Mouse (Mus musculus) spleen, postnatal 10 days (tissue): ENCODE measurements around the gene Mid1.
A peak's percentile ranks its signal among the peaks of the same experiment; 100 is the strongest.

Experiments used
- DNase-seq, 2 experiments: peaks; one replicate each; pipeline ENCODE4 v3.0.0; 2021 to 2022; ENCODE audit warnings: low spot score in 2 of 2

Mid1 gene

DNA sequence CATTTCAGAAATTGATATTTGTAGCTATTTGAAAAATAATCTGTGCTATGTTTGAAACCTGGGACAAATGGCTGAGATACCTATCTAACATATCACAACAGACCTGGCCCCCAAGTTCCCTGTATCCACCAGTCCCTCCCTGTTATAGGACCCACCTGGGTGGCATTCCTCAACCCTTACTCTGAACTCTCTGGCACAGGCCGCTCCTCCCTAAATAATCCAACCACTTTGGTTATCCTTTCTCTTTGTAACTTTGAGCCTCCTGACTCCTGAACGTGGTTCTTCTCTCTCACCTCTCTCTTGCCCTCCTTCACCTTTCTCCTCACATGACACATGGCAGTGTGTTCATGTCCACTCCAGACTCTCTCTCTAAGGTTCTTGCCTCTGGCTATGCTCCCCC lies 287.1 kb downstream of the Mid1 start:
- DNase-seq: peak in 1 of 2 experiments; percentile 2

DNA sequence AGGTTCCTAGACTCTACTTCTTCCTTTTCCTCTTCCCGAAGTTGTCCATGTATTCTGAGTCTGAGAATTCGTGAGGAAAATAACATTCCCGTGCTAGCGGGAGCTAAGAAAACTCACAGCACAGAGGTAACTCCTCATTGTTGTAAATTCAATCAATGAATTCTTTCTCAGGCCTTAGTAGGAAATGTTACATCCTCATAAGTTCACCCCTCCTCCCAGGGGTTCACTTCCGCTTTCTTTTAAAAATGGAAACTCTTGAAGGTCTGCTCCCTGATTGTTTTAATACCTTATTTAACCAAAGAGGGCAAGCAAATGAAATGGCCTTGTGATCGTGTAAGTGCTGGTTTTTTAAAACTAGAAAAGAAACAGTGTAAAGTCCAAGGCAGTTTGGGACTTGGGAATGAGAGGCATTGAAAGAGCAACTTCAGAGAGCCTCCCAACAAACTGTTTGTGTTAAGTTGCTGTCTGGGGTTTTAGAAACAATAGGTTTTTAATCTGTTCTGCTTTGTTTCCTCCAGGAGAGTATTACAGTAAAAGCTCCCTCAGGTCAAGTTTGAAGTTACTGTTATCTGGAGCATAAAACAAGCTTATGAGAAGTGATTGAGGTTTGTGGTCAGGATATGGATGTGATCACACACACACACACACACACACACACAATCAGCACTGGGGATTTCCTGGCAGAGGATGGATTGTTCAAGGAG lies 287.9 kb downstream of the Mid1 start:
- DNase-seq: peak in 1 of 2 experiments; percentile 14

DNA sequence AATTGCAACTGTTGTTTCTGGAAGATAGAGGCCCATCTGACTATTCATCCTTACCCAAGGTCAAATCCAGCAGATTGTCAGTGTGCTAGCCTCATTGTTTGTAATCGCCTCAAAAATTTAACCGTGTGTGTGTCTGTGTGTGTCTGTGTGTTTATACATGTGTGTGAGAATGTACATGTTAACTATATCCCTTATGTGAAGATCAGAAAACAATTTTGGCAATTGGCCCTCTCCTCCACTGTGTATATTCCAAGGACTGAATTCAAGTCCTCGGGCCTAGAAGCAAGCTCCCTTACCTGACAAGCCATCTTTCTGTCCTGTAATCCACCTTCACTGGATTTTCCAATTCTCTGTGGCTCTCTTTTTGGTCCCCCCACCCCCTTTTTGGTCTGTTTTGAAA lies 288.8 kb downstream of the Mid1 start:
- peak in 1 of 2 experiments; percentile 19 for DNase-seq

DNA sequence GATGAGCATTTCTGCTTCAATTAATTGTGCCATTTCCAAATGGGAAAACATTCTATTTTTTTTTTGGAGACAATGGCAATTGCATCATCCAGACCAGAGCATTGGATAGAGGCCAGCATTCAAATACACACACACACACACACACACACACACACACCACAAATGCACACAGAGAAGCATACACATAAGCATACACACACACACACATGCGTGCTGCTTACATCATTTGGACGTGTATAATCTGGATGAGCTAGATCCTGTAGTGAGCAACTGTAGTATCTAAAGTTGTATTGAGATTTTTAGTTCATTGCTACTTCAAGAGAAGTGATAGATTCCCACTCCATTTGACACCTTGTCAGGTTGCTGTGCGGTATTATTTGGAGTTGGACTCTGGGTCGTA lies 289.5 kb downstream of the Mid1 start:
- peak in 1 of 2 experiments; percentile 6 for DNase-seq

DNA sequence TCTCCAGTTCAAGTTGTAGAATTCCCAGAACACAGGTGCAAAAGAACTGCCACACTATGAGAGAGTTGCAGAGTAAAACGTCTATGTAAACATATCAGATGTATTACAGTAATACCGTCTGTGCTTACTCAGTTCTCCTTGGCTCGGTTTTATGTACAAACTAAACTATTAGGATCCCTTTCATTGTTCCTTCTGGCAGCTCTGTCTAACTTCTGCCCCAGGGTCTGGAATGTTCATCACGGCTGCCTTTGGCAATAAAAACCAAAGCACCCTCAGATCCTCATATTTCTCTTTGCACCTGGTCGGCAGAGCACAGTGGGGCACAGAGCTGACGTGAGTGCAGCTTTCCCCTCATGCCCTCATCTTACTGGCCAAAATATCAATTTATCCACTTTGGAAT lies 290.0 kb downstream of the Mid1 start:
- DNase-seq: peak in 1 of 2 experiments; percentile 19

DNA sequence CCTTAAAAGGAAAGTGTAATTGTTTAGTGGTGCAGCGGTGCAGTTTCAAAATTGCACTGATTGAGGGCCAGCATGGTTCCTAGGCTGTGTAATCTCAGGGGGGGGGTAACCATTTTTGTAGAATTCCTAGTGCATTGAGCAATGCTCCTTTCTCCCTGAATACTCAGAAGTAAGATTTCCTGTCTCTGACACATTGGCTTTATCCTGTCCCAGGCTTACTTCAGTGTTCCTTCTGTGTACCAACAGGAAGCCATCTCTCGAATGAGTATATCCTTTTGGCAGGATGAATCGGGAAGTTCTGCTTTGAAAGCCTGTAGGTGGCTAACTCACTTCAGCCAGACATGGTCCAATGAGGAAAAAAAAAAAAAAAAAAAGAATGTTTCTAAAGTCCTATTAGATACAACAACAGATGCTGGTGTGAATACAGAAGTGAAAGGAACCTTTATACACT lies 290.7 kb downstream of the Mid1 start:
- peak in 1 of 2 experiments; percentile 31 for DNase-seq

DNA sequence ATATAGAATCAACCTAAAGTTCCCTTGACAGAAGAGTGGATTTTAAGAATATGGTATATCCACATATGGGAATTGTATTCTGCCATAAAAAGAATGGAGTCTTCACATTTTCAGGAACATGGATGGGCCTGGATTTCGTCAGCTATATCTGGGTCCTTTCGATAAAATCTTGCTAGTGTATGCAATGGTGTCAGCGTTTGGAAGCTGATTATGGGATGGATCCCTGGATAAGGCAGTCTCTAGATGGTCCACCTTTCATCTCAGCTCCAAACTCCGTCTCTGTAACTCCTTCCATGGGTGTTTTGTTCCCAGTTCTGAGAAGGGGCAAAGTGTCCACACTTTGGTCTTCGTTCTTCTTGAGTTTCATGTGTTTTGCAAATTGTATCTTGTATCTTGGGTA lies 291.3 kb downstream of the Mid1 start:
- peak in 1 of 2 experiments; percentile 6 for DNase-seq

DNA sequence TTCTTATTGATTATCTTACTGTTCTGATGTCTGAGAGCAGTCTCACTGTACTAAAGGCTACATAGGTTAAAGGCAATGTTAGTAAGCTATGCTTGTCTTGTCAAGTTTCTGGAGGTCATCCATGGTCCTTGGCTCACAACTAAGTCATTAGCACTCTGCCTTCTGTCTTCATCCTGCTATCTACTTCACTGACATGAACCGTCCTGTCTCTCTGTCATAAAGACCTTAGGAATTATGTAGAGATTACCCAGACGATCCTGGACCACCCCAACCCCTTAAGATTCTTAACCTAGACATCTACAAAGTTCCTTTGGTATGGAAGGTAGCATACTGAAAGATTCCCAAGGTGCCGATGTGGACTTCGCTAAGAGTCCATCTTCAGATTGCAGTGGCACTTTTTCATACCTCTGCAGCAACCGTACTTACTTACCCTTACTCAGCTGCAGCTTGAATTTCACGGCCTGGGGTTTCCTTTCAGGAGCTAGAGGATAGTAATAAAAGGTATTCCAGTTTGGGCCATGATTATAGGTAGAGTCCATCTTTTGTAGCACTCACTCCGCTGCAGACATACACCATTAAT lies 292.9 kb downstream of the Mid1 start:
- peak in 1 of 2 experiments; percentile 29 for DNase-seq

DNA sequence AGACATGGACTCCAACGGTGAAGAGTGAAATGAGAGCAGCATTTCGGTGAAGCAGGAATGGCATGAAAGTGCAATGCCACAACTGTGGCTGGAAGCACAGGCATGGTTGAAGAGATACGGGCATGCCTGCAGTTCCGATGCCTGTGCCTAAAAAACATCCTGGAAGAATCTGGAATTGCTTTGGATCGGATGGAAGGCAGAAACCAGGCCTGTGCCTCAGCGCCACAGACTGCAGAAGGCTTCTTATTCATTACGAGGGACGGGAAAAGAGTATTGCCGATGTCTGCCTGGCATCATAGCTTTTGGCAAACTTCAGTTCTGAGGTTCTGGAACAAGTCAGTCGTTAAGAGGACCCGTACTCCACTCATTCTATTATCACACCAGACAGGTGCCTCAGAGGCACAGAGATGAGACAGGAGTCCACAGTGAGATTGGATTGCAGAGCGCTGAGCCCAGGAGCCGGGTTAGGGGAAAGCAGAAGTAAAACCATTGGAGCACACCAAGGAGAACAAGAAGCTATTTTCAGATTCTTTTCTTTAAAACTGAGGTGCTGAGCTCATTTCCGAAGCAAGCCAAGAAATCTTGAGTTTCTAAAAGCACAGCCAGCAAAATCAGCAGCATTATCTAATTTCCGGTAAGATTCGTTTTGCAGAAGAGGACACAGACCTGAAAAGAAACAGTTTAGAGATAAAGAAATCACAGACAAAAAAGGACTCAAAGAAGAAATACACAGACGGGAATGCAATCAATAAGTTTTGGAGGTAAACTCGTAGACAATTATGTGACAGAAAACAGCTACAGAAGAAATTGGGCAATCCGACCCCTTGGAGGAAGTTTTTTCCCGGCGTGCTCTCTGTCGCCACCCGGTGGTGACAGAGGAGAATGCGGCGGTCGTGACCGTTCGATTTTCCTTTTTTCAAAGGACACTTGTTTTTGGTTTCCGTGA lies 293.7 kb downstream of the Mid1 start:
- DNase-seq: peak; percentile 75 to 77

DNA sequence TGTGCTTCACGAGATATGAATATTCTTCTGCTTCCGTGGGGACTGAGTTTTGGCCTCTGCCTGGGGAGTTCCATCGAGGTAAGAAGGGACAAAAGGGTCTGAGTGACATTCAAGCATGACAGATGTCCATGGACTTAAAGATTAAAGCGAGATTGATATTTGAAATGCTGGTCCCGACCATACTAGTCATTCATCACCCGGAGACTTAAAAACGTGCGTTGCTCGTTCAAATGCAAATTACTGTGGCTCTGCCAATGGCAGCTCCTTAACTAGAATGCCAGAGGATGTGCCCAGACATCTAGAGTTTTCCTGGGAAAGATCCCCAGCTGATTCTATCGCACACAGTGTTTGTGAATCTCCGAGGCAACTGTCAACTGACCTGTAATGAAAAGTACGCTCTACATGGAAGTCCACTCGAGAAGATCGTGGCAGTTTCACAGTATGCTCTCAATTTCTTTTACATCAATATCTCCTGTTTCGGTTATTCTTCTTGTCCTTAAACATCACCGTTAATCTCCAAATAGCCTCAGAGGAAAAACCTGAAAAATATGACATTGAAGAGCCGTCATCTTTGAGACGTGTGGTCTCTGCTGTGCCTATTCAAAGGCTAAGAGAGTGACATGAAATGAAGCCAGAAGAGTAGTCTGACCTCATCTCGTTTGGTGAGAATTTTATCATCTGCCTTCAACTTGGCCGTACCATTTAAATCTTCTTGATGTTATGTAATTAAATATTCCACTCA lies 294.6 kb downstream of the Mid1 start:
- peak in 1 of 2 experiments; percentile 35 for DNase-seq

DNA sequence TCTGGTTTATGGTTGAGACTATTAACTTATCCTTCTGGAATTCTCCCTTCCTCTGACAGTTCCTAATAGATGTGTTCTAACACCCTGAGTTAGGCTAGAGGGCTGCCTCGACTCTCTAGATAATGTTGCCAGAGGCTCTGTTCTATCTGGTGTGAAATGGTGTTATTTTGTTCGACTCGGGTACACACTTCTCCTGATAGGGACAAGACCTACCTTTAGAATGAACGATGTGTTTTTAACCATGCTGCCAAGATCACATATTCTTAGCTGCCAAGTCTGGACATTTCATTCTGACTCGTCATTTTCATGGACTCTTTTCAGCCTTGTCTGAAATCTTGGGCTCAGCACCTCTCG lies 295.2 kb downstream of the Mid1 start:
- peak in 1 of 2 experiments; percentile 15 for DNase-seq

DNA sequence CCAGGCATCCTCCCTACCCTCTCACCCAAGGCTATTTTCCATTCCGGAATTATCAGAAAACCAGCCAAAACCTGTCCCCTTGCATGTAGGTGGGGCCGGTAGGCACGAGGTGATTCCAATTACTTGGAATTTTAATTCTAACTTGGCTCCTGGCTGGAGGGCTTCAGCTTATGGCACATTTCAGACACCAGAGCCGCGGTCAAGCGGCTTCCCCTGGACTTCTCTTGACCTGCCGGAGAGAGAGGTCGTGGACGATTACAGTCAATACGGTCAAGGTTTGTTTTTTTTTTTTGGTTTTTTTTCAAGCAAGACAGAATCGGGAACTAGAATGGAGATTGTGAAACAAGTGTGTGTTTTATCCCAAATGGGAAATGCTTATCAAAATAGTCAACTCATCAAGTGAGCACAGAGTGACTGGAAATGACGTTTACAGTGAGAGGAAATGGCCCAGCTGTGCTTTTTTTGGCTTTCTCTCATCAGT lies 295.9 kb downstream of the Mid1 start:
- DNase-seq: peak in 1 of 2 experiments; percentile 16

DNA sequence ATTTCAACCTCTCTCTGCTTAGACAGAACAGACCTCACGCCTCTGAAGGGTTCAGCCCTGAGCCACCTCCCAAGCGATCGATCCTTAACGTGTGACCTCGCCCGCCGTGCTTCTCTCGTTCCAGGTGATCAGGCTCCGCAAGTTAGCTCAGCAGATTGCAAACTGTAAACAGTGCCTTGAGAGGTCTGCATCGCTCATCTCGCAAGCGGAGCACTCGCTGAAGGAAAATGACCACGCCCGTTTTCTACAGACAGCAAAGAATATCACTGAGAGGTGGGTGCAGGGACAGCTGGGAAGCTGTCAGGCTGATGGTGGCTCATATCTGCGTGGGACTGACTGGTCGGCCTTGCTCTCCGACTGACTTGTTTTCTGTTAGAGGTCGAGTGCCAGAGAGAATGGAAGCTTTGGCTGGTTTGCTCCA lies 296.8 kb downstream of the Mid1 start:
- DNase-seq: peak; percentile 24 to 43

DNA sequence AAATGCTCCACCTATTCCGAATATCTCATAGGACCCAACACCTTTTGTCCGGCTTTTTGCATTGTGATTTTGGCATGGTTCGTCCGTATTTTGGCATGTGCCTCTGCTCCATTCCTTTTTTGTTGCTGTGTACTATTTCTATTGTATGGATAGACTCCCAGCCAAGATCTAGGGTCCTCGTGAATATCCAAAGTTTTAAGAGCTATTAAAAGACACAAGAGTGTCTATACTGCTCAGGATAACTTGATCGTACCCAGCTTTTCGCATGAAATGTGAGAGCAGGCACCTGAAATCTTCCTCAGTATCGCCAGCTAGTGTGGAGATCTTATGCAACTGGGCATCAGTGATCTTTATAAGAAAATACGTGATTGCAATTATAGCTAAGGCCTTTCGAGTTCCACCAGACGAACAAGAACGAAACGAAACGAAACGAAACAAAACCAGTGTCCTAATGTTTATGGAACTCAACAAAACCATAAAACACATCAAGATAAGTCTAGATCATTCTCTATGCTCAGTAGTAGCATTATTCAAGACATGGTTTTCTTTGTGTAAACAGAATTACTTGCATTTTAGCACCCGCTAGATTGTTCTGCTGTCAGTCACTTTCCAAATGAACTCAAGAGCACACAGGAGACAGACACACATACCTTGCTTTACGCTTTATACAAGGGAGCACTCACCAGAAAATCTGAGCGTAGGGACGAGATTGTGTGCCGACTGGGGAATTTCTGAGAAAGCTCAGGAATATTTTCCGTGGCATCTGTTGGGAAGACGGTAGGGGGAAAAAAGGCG lies 297.8 kb downstream of the Mid1 start:
- DNase-seq: peak in 1 of 2 experiments; percentile 5

DNA sequence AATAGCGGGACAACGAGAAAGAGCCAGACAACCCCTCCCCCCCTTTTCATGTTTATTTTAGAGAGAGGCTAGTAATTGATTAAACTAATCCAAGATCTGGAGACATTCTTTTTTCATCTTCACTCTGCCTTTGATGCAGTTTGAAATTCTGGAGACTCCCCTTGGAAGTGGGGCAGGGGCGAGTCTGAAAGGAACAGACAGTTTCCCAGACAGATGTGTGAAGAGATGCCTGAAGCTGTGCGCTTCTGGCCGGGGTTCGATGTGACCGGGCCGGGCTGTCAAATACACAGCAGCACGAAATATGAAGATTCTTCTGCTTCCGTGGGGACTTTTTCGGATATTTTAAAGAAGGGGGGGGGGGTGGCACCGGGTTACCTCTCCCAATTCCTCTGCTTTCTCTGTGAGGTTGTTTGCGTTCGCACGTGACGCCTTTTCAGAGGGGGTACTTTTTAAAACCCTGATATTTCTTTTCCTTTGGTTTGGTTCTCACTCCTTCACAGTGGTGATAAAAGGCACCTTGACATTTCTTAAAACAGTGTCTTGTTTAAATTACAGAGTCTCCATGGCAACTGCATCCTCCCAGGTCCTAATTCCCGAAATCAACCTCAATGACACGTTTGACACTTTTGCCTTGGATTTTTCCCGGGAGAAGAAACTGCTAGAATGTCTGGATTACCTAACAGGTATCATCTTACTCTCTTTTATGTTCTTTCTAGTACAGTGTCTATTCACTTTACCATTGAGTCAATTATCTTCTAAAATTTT lies 298.6 kb downstream of the Mid1 start:
- peak in 1 of 2 experiments; percentile 11 for DNase-seq

DNA sequence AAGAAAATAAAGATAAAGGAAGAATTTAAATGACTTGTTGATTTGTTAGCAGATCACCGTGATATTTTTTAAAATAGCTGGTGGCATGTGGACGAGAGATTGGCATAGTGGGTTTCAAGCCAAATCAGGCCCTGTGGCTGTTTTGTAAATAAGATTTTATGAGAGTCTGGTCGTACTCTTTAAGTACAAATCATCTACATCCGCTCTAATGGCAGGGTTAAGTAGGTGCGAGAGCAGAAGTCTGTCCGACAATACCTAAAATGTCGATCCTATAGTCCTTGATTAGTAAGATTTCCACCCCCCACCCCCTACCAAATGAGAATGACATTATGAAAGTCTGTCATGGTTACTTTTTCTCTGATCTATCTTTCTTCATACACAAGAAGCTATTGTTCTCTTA lies 299.3 kb downstream of the Mid1 start:
- DNase-seq: peak in 1 of 2 experiments; percentile 4

DNA sequence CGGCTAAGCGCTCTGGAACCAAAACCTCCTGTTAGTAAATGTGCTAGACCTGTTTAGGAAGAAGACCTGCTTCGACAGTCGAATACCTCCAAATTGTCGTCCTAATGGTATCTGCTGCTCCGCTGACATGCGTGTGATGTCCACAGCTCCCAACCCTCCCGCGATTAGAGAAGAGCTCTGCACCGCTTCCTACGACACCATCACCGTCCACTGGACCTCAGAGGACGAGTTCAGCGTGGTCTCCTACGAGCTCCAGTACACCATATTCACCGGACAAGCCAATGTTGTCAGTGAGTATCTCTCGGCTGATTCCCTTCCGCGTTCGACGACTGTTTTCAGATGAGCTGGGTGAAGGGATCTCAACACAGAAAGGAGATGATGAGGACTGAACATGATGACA lies 299.9 kb downstream of the Mid1 start:
- DNase-seq: peak in 1 of 2 experiments; percentile 27

DNA sequence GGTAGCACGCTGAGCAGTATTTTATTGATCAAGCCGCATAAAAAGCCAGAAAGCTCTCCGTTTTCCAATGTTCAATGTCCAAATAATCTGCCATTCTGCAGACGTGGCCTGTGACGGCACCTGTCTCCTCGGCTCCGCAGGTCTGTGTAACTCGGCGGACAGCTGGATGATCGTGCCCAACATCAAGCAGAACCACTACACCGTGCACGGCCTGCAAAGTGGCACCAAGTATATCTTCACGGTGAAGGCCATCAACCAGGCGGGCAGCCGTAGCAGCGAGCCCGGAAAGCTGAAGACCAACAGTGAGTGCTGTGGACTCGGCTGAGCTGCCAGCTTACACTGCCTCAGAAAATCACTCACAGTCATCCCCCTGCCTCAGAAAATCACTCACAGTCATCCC lies 300.8 kb downstream of the Mid1 start:
- peak; percentile 42 to 52 for DNase-seq

DNA sequence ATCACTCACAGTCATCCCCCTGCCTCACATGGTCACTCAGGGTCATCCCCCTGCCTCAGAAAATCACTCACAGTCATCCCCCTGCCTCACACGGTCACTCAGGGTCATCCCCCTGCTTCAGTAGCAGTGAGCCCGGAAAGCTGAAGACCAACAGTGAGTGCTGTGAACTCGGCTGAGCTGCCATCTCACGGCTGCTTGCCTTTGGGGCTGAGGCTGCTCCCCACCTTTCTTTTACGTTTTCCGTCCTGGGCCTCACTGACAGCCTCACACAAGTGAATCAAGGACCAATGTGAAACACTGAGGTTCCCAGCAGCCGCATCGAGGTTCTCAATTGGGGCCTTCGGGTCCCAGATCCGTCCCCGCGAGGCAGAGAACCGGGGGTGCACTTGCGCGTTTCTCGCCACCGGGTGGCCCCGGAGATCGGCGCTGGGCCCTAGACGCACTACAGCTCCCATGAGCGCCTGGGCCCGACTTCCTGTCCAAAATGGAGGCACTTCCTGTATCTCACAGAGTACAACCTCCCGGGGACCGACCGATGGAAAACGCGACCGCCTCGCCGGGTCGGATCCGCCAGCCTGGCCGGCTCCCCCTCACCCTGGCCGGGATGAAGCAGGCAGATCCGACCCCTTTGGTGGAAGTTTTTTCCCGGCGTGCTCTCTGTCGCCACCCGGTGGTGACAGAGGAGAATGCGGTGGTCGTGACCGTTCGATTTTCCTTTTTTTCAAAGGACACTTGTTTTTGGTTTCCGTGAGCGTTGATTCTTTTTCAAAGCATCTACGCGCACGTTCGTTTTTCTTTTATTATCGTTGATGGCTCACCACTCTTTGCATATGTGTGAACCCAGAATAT lies 301.7 kb downstream of the Mid1 start:
- DNase-seq: peak; percentile 89 to 95
